Mouse (Mus musculus) hindbrain, embryonic 11.5 days (tissue): Measurements from ENCODE around the gene Cyp20a1. TPM values are rescaled to one million over a fixed set of nuclear protein-coding genes. Genes with fewer than 3 reads are reported as not detected.

Experiments used
- ATAC-seq: fragments of 200-750 bp; cut with Nextera tagmentation; 2 replicates; pipeline ENCODE4 v1.8.0; 2017; ENCODE audit warnings: mild to moderate bottlenecking, moderate TSS enrichment, moderate library complexity; ENCODE audit not compliant: low FRiP score
- DNase-seq: peaks from one replicate; pipeline ENCODE4 v3.0.0-alpha.2; 2015; ENCODE audit warnings: low spot score
- H3K27ac ChIP-seq: fragments of 300-500 bp; sonication (generic); 2 replicates; pipeline ENCODE4 v1.5.1; 2014; ENCODE audit warnings: mild to moderate bottlenecking, low read depth, low read length
- H3K27me3 ChIP-seq: fragments of 300-500 bp; sonication (generic); 2 replicates; pipeline ENCODE4 v1.6.1; 2014; ENCODE audit warnings: mild to moderate bottlenecking, low read length, moderate library complexity, mixed read lengths; ENCODE audit not compliant: control insufficient read depth, insufficient read depth
- H3K36me3 ChIP-seq: fragments of 300-500 bp; sonication (generic); 2 replicates; pipeline ENCODE4 v1.6.1; 2014; ENCODE audit warnings: mild to moderate bottlenecking, low read length, moderate library complexity, mixed read lengths; ENCODE audit not compliant: control insufficient read depth, insufficient read depth
- H3K4me1 ChIP-seq: fragments of 300-500 bp; sonication (generic); replicated peaks from 2 replicates; pipeline ENCODE4 v1.6.1; 2014; ENCODE audit warnings: low read length, mixed read lengths; ENCODE audit not compliant: control insufficient read depth, insufficient read depth
- H3K4me2 ChIP-seq: fragments of 300-500 bp; sonication (generic); replicated peaks from 2 replicates; pipeline ENCODE4 v1.6.1; 2014; ENCODE audit warnings: mild to moderate bottlenecking, low read depth, low read length
- H3K4me3 ChIP-seq: fragments of 300-500 bp; sonication (generic); 2 replicates; pipeline ENCODE4 v1.5.1; 2014; ENCODE audit warnings: low read depth, low read length
- H3K9ac ChIP-seq: fragments of 300-500 bp; sonication (generic); 2 replicates; pipeline ENCODE4 v1.6.1; 2014; ENCODE audit warnings: low read depth, low read length
- H3K9me3 ChIP-seq: fragments of 300-500 bp; sonication (generic); 2 replicates; pipeline ENCODE4 v1.6.1; 2016; ENCODE audit warnings: low read length; ENCODE audit not compliant: control insufficient read depth
- WGBS: fragments of 180-500 bp; shearing (Covaris S2); extraction: QIAGEN DNeasy Blood & Tissue Kit; methylation state at CpG from one replicate; pipeline ENCODE4 v1.1.7; 2014; 5-methylcytosine and 5-hydroxymethylcytosine counted together
- polyA plus RNA-seq: library from polyadenylated mRNA; unstranded; fragments of >200 nt; fragmentation: Nextera tagmentation; extraction: Ambion mirVana; gene quantifications from 2 replicates; pipeline ENCODE4 v1.2.1, GENCODE M21; 2014

Gene Cyp20a1
- 18.3 and 21.2 TPM in 2 replicates for polyA plus RNA-seq

DNA sequence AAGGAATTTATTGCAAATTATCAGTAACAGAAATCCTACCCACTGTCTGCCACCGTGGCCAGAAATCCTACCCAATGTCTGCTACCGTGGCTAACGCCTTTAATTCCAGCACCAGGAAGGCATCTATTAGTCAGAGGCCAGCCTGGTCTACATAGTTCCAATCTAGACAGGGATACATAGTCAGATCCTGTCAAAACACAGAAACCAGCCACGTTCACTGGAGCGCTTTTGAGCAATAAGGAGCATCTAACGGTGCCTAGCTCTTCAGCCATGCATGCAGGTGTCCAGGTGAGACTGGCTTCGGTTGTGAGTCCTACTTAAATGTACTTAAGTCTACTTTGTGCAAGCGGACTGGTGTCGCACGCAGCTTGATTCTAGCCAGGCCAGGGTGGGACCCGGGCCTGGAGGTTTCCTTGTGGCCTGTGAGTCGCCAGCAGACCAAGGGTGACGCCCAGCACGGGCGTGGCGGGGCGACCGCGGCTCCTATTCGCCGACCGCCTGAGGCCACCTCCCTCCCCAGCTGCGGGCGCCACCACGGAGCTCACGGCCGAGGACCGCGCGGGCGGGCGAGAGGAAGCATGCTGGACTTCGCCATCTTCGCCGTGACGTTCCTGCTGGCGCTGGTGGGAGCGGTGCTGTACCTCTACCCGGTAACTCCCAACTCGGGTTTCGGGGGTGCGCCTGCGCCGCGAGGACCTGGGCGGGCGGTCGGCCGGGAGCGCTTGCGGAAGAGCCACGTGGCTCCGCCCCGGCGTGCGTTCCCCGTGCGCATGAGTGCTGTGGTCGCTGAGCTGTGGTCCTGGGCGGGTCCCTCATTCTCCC, at the start of gene Cyp20a1:
Gene Cyp20a1 (plus strand): TSS at position 516 of the 822 bp plus-strand sequence.
- no peaks in the 10 kb centered on the region for H3K27me3 ChIP-seq
- peak within 1 kb of the TSS; percentile 76 for H3K4me2 ChIP-seq
- ATAC-seq (peak; percentile 98), DNase-seq (peak; percentile 86)
- H3K9me3 ChIP-seq = no peaks in the 10 kb centered on the region
- H3K4me3 ChIP-seq = peak within 1 kb of the TSS; percentile 65
- peak within 1 kb of the TSS; percentile 75 for H3K9ac ChIP-seq
- peaks cover 3% of the 10 kb centered on the region; the same call in 1 of the 2 replicates for H3K4me1 ChIP-seq
- WGBS = 2% methylated on average over 60 of the region's 60 CpGs
- no peaks in the 10 kb centered on the region for H3K36me3 ChIP-seq
- peak within 1 kb of the TSS; percentile 88 for H3K27ac ChIP-seq

DNA sequence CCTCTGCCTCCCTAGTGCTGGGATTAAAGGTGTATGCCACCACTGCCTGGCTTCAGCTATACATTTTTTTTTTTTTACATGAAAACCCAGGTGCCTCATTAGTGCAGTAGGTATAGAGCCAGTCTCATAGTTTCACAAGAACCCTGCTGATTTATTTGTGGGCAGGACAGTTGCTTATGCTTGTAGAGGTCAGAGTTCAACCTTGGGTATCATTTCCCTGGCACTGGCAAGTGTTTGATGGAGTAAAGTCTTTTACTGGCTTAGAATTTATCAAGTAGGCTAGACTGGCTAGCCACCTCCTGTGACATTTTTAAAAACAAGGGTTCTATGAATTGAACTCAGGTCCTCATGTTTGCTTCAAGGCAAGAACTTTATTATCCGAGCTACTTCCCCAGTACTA, 49.2 kb upstream of the Cyp20a1 start:
- Histone ChIP-seq H3K9me3 (no peaks in the 10 kb centered on the region), H3K4me2 (no peak overlapping the region), H3K4me1 (no peaks in the 10 kb centered on the region), H3K9ac (no peak overlapping the region), H3K27ac (no peak overlapping the region), H3K4me3 (no peak overlapping the region), H3K36me3 (0 out of 2 replicates have a peak, but pooled peaks cover 2% of the 10 kb centered on the region), H3K27me3 (no peaks in the 10 kb centered on the region)
- DNase-seq (no peak), ATAC-seq (no peak)
- 89% methylated on average over 1 of the region's 1 CpGs for WGBS

DNA sequence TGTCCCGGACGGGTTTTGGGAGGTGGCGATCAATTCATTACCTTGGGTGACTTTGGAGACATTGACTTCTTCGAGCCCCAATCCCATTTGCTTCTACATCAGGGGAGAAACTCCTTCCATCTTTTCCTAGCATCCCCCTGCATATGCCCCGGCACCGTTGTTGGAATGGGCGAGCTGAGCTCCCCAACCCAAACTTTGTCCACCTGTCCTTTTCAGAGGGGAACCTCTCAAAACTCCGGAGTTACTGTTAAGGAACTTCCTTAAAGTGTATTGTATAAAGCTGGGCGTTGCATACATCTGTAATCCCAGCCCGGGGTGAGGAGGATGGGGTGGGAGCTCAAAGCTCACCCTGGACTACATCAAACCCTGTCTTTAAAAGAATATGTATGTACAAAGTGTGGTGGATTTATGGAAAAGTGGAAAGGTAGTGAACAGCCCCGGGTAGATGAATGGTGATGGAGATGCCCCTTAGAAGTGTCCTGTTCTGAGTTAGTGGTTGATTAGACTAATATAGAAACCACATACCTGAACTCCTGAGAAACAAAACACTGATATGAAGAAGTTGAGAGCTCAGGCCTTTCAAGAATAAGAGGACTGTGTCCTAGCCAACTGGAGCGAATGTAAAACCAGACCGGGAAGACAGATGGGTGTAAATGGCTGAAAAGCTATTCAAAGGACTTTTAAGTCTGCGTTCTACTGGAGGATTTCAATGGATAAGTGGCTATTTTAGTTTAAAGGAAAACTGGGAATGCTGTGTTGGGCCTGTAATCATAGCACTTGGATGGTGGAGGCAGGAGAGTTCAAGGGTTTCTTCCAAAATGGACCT, 720 bp downstream of the Cyp20a1 start:
- Histone ChIP-seq H3K4me3 (peak overlapping the region; percentile 65), H3K36me3 (no peaks in the 10 kb centered on the region), H3K4me2 (peak overlapping the region; percentile 76), H3K27ac (peak overlapping the region; percentile 88), H3K9ac (peak overlapping the region; percentile 75), H3K9me3 (no peaks in the 10 kb centered on the region), H3K27me3 (no peaks in the 10 kb centered on the region), H3K4me1 (peaks cover 3% of the 10 kb centered on the region; the same call in 1 of the 2 replicates)
- no peak for DNase-seq
- WGBS = 11% methylated on average over 14 of the region's 14 CpGs
- peak; percentile 55 for ATAC-seq

DNA sequence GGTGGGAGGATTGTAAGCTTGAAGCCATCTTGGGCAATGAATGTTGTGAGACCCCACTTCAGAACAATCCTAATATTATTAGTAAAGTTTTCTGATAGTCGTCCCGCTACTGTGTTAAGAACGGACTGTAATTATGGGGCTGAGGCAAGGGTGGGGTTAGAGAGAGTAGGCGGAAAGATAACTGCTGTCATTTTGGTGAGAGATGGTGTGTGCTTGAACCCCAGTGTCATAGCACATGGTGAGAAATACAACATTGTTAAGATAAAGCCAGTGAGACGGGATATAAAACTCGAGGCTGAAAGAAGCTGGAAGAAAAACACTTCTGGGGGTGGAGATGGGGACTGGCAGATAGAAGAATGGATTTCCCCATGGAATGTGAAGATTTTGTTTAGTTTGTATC, 1.5 kb downstream of the Cyp20a1 start:
- no peak for ATAC-seq
- Histone ChIP-seq H3K9ac (no peak overlapping the region), H3K4me1 (peaks cover 3% of the 10 kb centered on the region; the same call in 1 of the 2 replicates), H3K4me3 (no peak overlapping the region), H3K27me3 (no peaks in the 10 kb centered on the region), H3K4me2 (no peak overlapping the region), H3K36me3 (no peaks in the 10 kb centered on the region), H3K9me3 (0 out of 2 replicates have a peak, but pooled peaks cover 2% of the 10 kb centered on the region), H3K27ac (no peak overlapping the region)
- DNase-seq = no peak
- 94% methylated on average over 6 of the region's 6 CpGs for WGBS

DNA sequence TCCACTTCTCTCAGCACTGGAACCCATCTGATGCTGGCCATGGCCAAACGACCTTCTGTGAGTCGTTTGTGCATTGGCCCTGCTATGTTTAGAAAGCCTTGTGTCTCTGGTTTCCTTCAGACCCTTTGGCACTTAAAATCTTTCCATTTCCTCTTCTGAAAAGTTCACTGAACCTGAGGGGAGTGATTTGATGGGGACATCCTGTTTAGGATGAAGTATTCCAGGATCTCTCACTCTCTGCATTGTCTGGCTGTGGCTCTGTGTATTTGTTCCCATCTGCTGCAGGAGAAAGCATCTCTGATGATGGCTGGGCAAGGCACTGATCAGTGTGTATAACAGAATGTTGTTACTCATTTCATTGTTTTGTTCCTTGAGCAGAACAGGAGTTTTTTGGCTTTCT, 2.6 kb downstream of the Cyp20a1 start:
- peaks cover 3% of the 10 kb centered on the region; the same call in 1 of the 2 replicates for H3K4me1 ChIP-seq
- H3K27ac ChIP-seq = no peak overlapping the region
- H3K9me3 ChIP-seq = 0 out of 2 replicates have a peak, but pooled peaks cover 2% of the 10 kb centered on the region
- H3K4me3 ChIP-seq = no peak overlapping the region
- no peak for ATAC-seq
- WGBS = 89% methylated on average over 2 of the region's 2 CpGs
- no peaks in the 10 kb centered on the region for H3K27me3 ChIP-seq
- no peaks in the 10 kb centered on the region for H3K36me3 ChIP-seq
- no peak overlapping the region for H3K4me2 ChIP-seq
- DNase-seq = no peak
- H3K9ac ChIP-seq = no peak overlapping the region

DNA sequence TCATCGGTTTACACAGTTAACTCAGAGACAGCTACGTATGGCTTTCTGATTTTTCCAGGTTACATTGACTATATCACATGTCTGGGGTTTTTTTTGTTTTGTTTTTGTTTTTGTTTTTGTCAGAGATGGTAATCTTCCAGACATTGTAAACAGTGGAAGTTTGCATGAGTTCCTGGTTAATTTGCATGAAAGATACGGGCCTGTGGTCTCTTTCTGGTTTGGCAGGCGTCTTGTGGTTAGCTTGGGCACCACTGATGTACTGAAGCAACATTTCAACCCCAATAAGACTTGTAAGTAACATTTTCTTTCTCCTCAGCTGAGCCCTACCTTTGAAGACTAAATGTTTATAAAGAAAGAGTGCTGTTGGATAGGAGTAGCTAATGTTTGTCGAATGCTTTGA, 9.7 kb downstream of the Cyp20a1 start:
- DNase-seq (no peak), ATAC-seq (no peak)
- Histone ChIP-seq H3K4me1 (no peaks in the 10 kb centered on the region), H3K9ac (no peak overlapping the region), H3K9me3 (0 out of 2 replicates have a peak, but pooled peaks cover 2% of the 10 kb centered on the region), H3K4me2 (no peak overlapping the region), H3K27me3 (no peaks in the 10 kb centered on the region), H3K4me3 (no peak overlapping the region), H3K36me3 (no peaks in the 10 kb centered on the region), H3K27ac (no peak overlapping the region)
- WGBS = 91% methylated on average over 5 of the region's 5 CpGs

DNA sequence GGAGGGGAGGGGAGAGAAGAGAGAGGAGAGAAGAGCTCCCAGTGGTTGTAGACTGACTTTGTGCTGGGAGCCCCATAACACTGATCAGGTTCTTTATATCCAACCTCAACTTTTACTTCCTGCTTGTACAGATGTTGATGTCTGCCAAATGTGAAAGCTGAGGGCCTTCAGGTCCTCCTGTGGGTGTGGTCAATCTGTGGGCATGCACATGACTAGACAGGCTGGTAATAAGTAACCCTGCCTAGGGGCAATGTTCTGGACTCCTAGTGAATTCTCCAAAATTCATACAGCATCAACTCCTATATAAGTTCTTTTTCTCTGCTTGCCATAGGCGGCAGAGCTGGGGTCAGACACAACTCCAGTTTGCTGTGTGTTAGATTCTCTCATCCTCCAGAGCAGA, 18.5 kb downstream of the Cyp20a1 start:
- Histone ChIP-seq H3K27ac (no peak overlapping the region), H3K9ac (no peak overlapping the region), H3K4me1 (no peaks in the 10 kb centered on the region), H3K9me3 (no peaks in the 10 kb centered on the region), H3K4me2 (no peak overlapping the region), H3K27me3 (no peaks in the 10 kb centered on the region), H3K4me3 (no peak overlapping the region), H3K36me3 (no peaks in the 10 kb centered on the region)
- DNase-seq (no peak), ATAC-seq (no peak)
- WGBS = 100% methylated on average over 1 of the region's 1 CpGs

DNA sequence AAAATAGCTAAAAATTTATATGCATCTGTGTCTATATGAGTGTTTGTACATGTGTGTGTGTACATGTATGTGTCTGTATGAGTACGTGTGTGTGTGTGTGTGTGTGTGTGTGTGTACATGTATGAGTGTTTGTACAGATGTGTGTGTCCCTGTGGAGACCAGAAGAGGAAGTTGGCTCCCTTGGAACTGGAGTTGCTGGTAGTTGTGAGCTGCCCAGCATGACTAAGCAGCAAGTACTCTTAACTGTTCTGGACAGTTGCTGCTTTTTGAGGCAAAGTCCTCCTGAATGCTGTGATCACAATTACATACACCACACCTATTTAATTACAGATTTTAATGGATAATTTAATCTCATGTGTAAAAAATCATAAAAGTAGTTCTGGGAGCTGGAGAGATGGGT, 33.4 kb downstream of the Cyp20a1 start:
- H3K9me3 ChIP-seq = no peaks in the 10 kb centered on the region
- no peak overlapping the region for H3K9ac ChIP-seq
- no peaks in the 10 kb centered on the region; the same call in 1 of the 2 replicates for H3K36me3 ChIP-seq
- no peak overlapping the region for H3K4me2 ChIP-seq
- no peak overlapping the region for H3K27ac ChIP-seq
- DNase-seq (no peak), ATAC-seq (no peak)
- H3K4me3 ChIP-seq = no peak overlapping the region
- H3K4me1 ChIP-seq = no peaks in the 10 kb centered on the region
- H3K27me3 ChIP-seq = no peaks in the 10 kb centered on the region
- WGBS = 89% methylated on average over 1 of the region's 1 CpGs
